ENCODE assay signal across 12 mouse cellular contexts in the genomic region with DNA sequence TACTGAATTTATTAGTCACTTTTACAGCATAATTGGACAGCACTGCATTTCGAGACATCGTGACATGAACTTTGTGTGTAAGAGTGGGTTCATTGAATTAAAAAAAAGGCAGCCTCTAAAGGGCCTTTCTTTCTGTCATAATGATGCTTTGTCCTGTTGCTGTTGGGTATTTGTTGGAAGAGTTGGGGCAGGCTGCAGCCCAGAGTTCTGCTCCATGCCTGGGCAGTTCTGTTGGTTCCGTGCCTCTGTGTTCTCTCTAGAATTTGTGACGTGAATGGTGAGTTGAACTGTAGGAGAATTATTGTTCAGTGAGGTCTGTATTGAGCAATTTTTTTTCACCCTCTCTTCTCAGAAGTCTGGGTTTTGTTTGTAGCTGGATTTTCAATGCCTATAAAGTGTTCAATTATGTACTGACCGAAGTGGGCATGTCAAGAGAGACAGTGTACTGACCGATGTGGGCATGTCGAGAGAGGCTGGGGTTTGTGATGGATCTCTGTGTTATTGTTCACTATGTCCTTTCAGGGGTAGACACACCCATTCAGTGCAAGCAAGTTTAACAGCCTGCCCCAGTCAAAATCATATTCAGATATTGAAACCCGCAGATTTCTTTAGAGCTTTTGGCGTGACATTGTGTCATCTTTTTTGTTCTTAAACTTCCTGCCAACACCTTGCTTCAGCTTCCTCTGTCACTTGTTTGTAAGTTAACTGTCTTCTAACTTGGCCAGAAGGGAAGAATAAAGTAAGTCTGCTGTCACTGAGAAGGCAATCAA. TPM values are rescaled to one million over a fixed set of nuclear protein-coding genes. Genes with fewer than 3 reads are reported as not detected.
A peak's percentile ranks its signal among the peaks of the same experiment; 100 is the strongest.
DNase-seq lines count a peak whose midpoint lies in the region; ATAC-seq and TF ChIP-seq lines count a peak whose summit lies in the region.
"Had no signal": no experiment of that assay in that cellular context is flagged by ENCODE, and none has a peak within 500 bp of the region (broad histone marks: within the 10 kb centered on the region; RNA-seq: fewer than 3 reads in every experiment).

No protein-coding gene starts in this region.

- H3K4me2 ChIP-seq in heart, embryonic 12.5 days: no peak overlapping the region
- H3K4me2 ChIP-seq in forebrain, embryonic 16.5 days (ENCODE audit: low read length): no peak overlapping the region
- H3K4me2 ChIP-seq: midbrain, embryonic 12.5 days had no signal

- peaks cover 74% of the 10 kb centered on the region for H3K4me1 ChIP-seq in heart, embryonic 12.5 days (replicated peaks)
- peaks cover 8% of the 10 kb centered on the region; the same call in 1 of the 2 replicates for H3K4me1 ChIP-seq in bone marrow, adult 2 months (ENCODE audit: control insufficient read depth, insufficient read depth, low read length)
- H3K4me1 ChIP-seq in forebrain, embryonic 16.5 days (replicated peaks; ENCODE audit: control insufficient read depth, insufficient read depth, low read length): peaks cover 10% of the 10 kb centered on the region; the same call in 1 of the 2 replicates

- peak overlapping the region; percentile 78 for H3K27ac ChIP-seq in heart, embryonic 12.5 days (ENCODE audit: poor library complexity, severe bottlenecking)
- H3K27ac ChIP-seq in bone marrow, adult 2 months (ENCODE audit: control insufficient read depth, insufficient read depth, low read depth, low read length, poor library complexity): peak overlapping the region; percentile 90
- no peak overlapping the region for H3K27ac ChIP-seq in forebrain, embryonic 16.5 days (ENCODE audit: low read length)
- H3K27ac ChIP-seq: kidney, postnatal 0 days; midbrain, embryonic 12.5 days had no signal

- H3K36me3 ChIP-seq in heart, embryonic 12.5 days: peaks cover 12% of the 10 kb centered on the region
- no peaks in the 10 kb centered on the region; the same call in 1 of the 2 replicates for H3K36me3 ChIP-seq in forebrain, embryonic 16.5 days (ENCODE audit: control insufficient read depth, insufficient read depth)
- H3K36me3 ChIP-seq: midbrain, embryonic 12.5 days had no signal

- ATAC-seq in heart, embryonic 12.5 days (ENCODE audit: insufficient number of reproducible peaks, low FRiP score): no peak
- ATAC-seq in forebrain, embryonic 16.5 days: no peak

- no peaks in the 10 kb centered on the region for H3K9me3 ChIP-seq in heart, embryonic 12.5 days (replicated peaks)
- no peaks in the 10 kb centered on the region for H3K9me3 ChIP-seq in forebrain, embryonic 16.5 days (ENCODE audit: control insufficient read depth, low read length)
- H3K9me3 ChIP-seq: midbrain, embryonic 12.5 days had no signal

- no peaks in the 10 kb centered on the region for H3K27me3 ChIP-seq in heart, embryonic 12.5 days (replicated peaks)
- H3K27me3 ChIP-seq in forebrain, embryonic 16.5 days (replicated peaks; ENCODE audit: control insufficient read depth, insufficient read depth, low read length): no peaks in the 10 kb centered on the region
- H3K27me3 ChIP-seq: midbrain, embryonic 12.5 days had no signal

- 76% methylated on average over 9 of the region's 9 CpGs for WGBS in heart, embryonic 12.5 days
- 10% methylated on average over 9 of the region's 9 CpGs for WGBS in bone marrow, adult 2 months
- 37% methylated on average over 9 of the region's 9 CpGs for WGBS in forebrain, embryonic 16.5 days

- intact Hi-C loops in heart, postnatal 10 days (cut with DNase I): loop anchor here (2.0 to 5.0 kb wide), 2 partner anchors 32 to 52 kb away; no protein-coding TSS in a partner anchor

- no peak for TF ChIP-seq POLR2A in bone marrow, adult 2 months (IDR thresholded peaks at IDR 0.05; ENCODE audit: borderline replicate concordance, control insufficient read depth, low read depth, low read length)

- DNase-seq in heart, postnatal 10 days: no peak
- peak; percentile 69 for DNase-seq in CD4-positive helper T cell, adult 2 months (ENCODE audit: low read depth, low spot score)
- DNase-seq in lung, postnatal 10 days: peak; percentile 33
- no peak for DNase-seq in kidney, postnatal 14 days
- no peak for DNase-seq in ovary, adult 18-20 months (ENCODE audit: low spot score)
- DNase-seq: cerebellum, adult 11-12 months; right cerebral cortex, postnatal 25 days had no signal

- no peak overlapping the region for H3K4me3 ChIP-seq in heart, embryonic 12.5 days
- peak overlapping the region; percentile 60 for H3K4me3 ChIP-seq in bone marrow, adult 2 months (replicated peaks; ENCODE audit: control insufficient read depth, low read depth, low read length)
- no peak overlapping the region for H3K4me3 ChIP-seq in forebrain, embryonic 16.5 days (replicated peaks; ENCODE audit: low read length)
- H3K4me3 ChIP-seq: midbrain, embryonic 12.5 days had no signal

- H3K9ac ChIP-seq in heart, embryonic 12.5 days: no peak overlapping the region
- no peak overlapping the region for H3K9ac ChIP-seq in forebrain, embryonic 16.5 days (replicated peaks; ENCODE audit: low read depth, low read length)
- H3K9ac ChIP-seq: midbrain, embryonic 12.5 days had no signal

- no peak for TF ChIP-seq CTCF in bone marrow, adult 2 months (IDR thresholded peaks at IDR 0.05; ENCODE audit: control insufficient read depth, insufficient read depth, low read length)

RNA-seq across cellular contexts. Expression of a gene that starts 54.7 kb away (rescaled TPM):
- polyA plus RNA-seq in heart, embryonic 12.5 days (2016; fragmentation: Nextera tagmentation; extraction: Ambion mirVana): 154 and 157 TPM in 2 replicates
- 10 to 100 TPM; 79.2 to 83.7 TPM for total RNA-seq in heart, postnatal 10 days (2021)
- polyA plus RNA-seq in bone marrow, adult 2 months (2011; ENCODE audit: insufficient read depth, insufficient read length, low replicate concordance, missing spikeins): 21.3 and 43.6 TPM in 2 replicates
- 30.6 and 36.6 TPM in 2 replicates for polyA plus RNA-seq in forebrain, embryonic 16.5 days (2015; fragmentation: Nextera tagmentation; extraction: Ambion mirVana)

Comparison
In these comparisons a context has a peak if more than half of its experiments do, and no peak if none do; other contexts are left out.
1. DNase-seq: peak in CD4-positive helper T cell, adult 2 months (single experiment) and lung, postnatal 10 days (single experiment); none in heart, postnatal 10 days (0 of 2), kidney, postnatal 14 days (single experiment) and ovary, adult 18-20 months (single experiment).